Mouse (Mus musculus): ENCODE results near the gene Hbb-bh2.
"Not testable (repeated sequence)": the region's sequence is repeated elsewhere in the genome, so short reads cannot be mapped to it uniquely, and the experiment has no call there.

The Hbb-bh2 gene

DNA sequence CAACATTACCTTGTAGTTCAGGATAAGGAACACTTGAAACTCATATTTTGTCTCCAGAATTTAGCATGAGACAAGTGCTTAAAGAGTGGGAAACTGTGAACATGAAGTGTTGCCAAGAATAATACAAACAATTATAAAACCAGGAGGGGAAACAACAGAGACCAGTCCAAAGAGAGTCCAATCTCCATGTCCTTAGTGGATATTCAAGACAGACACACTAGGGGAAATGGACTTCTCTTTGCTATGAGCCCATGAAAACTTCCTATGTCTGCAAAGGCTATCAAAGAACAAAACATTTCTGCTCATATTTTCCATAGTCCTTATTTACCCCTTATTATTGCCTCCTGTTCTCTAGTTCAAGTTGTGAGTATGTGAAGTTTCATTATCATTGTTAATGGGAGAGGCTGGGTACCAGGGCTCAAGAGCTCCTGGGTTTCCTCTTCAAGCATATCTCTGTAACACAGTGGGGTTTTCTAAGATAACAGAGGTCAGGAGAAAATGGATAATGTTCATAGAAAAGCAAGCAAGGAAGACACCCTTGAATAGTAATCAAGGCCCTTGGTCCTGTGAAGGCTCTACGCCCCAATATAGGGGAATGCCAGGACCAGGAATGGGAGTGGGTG, 29.0 kb downstream of the Hbb-bh2 start:
- DNase-seq = no peak

GRCm38 (mm10) chr7:103810746-103811145, 29.6 kb downstream of the Hbb-bh2 start:
- DNase-seq = no peak

- no peak for DNase-seq
Observed at GRCm38 (mm10) chr7:103810296-103810695, 30.0 kb downstream of the Hbb-bh2 start.

GRCm38 (mm10) chr7:103809801-103810155, 30.5 kb downstream of the Hbb-bh2 start:
- no peak for DNase-seq

GRCm38 (mm10) chr7:103808971-103809800, 31.1 kb downstream of the Hbb-bh2 start:
- no peak for DNase-seq

DNA sequence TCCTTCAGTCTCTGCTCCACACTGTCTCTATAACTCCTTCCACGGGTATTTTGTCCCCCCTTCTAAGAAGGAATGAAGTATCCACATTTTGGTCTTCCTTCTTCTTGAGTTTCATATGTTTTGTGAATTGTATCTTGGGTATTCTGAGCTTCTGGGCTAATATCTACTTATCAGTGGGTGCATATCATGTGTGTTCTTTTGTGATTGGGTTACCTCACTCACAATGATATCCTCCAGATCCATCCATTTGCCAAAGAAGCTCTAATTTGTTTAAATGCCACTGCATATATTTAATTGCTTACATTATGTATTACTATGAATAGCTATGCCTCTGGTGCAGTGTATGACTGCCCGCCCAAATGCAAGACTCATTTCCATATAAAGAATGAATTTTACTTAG, 32.2 kb downstream of the Hbb-bh2 start:
- not testable (repeated sequence) for DNase-seq

GRCm38 (mm10) chr7:103806856-103807255, 33.5 kb downstream of the Hbb-bh2 start:
- peak in 1 of 2 experiments; percentile 2 for DNase-seq

DNA sequence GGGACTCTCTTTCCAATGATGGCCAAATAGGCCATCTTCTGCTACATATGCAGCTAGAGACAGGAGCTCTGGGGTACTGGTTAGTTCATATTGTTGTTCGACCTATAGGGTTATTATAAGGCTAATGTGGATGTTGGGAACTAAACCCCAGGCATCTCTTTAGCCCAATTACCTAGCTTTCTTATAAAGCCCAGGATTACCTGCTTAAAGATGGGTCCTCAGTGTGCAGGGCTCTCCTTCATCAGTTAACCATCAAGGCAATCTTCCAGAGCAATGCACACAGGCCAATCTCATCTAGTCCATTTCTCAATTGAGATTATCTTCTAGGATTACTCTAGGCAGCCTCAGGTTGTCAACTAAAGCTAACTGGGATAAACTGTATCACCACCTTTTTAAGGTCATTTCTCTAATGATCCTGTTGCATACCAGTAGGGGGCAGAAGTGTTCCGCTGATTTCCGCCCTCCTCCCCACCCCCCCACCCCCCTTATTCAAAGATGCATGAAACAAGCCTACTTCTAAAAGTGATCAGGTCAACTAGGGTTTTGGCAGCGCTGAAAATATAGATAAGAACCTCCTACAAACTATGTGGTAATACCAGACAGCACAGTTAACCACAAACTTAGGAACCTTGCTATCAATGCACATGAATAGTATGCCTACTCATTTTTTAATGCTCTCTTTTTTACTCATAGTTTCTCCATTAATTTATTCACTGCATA, 47.5 kb downstream of the Hbb-bh2 start:
- DNase-seq = no peak

- DNase-seq = no peak
Observed at GRCm38 (mm10) chr7:103791721-103792120, 48.6 kb downstream of the Hbb-bh2 start, which contains the start of gene Olfr67. Gene Olfr67 (minus strand): TSS chr7:103791821.
